Mouse (Mus musculus): ENCODE results near the gene Rab12.
A peak's percentile ranks its signal among the peaks of the same experiment; 100 is the strongest.

Rab12 gene

GRCm38 (mm10) chr17:66519554-66520553 is at the start of gene Rab12:
Rab12 (minus strand) TSS chr17:66519729.
- peak; percentile 84 for DNase-seq (ENCODE audit: low spot score)

GRCm38 (mm10) chr17:66564213-66564612 is 44.7 kb upstream of the Rab12 start:
- no peak for DNase-seq (ENCODE audit: low spot score)

DNA sequence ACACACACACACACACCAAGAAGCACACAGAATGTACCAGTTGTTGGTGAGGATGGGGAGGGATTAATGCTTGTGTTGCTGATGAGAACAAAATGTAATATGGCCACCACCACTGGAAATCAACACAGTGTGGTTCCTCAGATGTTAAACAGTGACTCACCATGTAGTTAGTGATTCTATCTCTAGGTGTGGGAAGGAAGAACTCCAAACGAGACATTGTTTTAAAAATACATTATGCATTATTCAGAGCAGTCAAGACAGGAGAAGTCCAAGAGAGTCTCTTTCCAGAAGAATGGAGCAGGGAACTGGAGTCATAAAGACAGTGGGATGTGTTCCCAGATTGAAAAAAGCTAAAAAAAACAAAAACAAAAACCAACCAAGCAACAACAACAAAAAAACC is 44.0 kb upstream of the Rab12 start:
- DNase-seq (ENCODE audit: low spot score) = no peak

GRCm38 (mm10) chr17:66561380-66561779 is 41.9 kb upstream of the Rab12 start:
- DNase-seq (ENCODE audit: low spot score) = no peak

DNA sequence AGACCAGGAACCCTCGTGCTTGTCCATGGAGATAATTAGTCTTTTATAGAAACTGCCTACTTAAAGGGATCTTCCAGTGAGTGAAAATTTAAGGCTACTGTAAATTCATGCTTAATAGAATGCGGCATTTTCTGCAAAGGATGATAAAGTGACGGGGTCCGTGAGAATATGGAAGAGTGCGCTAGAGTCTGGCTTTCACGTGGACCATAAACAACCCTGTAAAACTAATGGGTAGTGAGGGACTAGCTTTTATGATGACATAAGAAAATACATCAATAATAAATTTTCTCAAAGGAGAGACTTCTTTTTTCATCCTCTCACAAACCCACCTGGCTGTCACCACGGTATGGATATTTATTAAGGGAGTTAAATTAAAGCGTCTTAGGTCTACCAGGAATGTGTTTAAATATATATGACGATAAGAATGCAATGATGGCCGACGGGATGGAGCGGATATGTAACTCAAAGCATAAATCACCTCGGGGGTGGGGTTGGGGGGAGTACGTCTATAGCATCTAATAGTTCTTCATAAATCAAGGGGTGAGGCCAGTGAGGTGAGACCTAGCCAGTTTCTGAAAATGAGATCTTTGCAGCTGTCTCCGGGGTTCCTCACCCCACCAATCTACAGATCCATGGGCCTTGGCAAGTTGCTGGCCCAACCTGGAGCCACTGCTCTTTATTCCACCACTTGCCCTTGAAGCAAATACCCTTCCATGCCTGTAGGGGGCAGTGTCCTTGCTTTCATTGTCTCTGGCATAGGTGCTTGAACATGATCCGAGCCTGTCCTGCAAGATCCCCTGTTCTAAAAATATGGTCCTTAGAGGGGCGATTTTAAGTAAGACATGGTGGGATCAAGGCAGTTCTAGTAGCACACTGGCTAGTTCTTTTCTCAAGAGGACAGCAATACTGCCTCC is 39.1 kb upstream of the Rab12 start:
- DNase-seq (ENCODE audit: low spot score) = peak; percentile 43

DNA sequence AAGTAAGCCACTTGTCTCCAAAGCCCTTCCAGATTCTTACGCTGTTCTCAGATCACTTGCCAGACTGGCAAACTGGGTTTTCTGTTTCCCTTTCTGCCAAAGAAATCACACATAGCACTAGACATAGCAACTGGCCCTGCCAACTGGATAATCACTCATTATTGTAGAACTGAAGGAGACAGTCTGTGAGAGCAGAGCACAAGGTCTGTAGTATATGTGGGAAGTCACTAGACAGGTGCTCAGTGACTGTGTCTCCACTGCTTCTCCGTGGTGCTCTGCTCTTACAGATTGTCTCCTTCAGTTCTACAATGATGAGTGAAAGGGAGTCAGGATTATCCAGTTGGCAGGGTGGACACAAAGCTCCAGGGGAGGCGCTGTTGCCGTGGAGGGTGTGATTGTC is 33.2 kb upstream of the Rab12 start:
- no peak for DNase-seq (ENCODE audit: low spot score)

- peak; percentile 12 for DNase-seq (ENCODE audit: low spot score)
These were observed 31.0 kb upstream of the Rab12 start for GRCm38 (mm10) chr17:66550486-66550885.

DNA sequence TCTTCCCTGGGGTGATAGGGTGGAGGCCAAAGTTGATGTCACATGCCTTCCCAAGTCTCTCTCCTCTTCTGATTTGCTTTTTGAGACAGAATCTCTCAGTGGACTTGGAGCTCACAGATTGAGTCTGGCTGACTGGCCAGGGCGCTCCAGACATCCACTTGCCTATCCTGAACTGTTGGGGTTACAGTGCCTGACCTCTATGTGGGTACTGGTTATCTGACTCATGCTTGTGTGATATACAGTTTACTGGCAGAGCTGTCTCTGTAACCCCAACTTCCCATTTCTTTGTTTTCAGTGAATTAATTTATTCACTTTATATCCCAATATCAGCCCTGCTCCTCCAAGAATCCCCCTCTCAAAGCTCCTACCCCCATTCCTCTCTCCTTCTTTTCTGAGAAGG is 12.8 kb upstream of the Rab12 start:
- DNase-seq (ENCODE audit: low spot score) = no peak

DNA sequence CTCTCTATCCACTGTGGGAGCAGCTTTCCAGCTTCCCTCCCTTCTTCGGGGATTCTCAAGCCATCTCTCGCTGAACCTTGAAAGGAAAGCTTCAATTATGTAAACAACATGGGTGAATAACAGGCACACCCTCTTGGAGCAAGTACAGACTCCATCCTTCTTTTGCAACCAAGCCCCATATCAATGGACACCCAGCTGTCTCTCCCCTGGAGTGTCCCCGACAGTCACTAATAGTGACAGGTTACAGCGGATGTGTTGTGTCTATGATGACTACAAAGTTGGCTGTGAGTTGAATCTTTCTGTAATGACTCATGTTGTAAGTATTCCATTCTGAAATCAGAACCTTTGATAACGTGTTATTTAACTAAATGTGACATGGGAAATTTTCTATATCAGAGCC is 3.9 kb upstream of the Rab12 start:
- DNase-seq (ENCODE audit: low spot score) = no peak

DNA sequence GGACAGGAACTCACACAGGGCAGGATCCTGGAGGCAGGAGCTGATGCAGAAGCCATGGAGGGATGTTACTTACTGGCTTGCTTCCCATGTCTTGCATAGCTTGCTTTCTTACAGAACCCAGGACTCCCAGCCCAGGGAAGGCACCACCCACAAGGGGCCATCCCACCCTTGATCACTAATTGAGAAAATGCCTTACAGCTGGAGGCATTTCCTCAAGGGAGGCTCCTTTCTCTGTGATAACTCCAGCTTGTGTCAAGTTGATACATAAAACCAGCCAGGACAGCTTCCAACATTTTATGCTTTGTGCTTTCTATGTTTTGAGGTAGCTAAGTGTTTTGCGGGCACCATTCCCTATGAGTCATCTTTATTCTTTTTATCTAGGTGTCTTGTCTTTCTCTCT is 3.1 kb upstream of the Rab12 start:
- peak; percentile 41 for DNase-seq (ENCODE audit: low spot score)

- DNase-seq (ENCODE audit: low spot score) = peak; percentile 46
These were observed 514 bp downstream of the Rab12 start for GRCm38 (mm10) chr17:66518877-66519553.

DNA sequence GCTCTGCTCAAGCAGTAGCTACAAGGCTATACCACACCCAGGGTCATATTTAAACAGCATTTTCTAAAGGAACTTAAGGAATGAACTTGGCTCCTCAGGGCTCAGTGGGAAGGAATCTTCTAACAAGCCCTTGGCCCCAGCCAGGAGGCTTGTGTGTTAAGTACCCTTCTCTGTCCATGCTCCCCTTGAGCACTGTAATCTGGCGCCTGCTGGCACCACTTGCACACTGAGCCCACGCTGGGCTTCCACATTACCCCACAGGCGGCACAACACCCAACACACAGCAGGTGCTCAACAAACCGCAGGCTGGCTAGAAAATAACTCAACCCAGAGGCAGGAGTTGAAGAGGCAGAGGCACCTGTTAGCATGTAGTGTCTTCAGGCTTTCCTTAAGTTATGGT is 2.6 kb downstream of the Rab12 start:
- DNase-seq (ENCODE audit: low spot score) = no peak

- no peak for DNase-seq (ENCODE audit: low spot score)
These were observed 5.1 kb downstream of the Rab12 start for GRCm38 (mm10) chr17:66514288-66514995.

DNA sequence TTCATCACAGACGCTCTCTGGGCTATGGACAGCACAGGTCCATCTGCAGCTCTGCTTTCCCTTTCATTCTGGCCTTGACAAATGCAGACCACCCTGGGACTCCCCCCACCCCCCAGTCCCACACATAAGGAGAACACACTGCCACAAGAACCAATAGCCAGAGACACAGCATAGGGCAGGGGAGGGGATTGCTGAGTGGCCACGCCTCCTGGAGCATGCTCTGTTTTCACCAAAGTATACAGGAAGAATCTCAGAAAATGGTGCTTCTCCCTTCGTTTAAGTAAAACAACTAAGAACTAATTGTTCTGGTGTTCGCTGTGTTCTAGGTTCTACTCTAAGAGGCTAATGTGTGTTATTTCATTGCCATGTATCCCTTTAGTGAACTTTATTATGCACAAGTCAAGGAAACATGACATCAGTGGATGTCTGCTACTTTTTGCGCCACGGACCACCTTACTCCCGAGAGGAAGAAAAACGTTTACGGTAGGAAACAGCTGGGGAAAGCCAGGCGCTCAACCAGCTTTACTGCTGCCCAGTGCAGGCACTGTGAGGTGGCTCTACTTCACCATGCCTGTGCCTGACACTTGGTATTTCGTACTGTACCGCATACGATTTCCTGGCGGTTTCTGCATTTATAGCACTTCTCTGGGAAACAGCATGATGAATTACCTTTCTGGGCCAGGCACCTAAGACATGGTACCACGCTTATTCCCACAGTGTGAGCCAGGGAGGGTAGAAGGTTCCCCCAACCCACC is 7.2 kb downstream of the Rab12 start:
- DNase-seq (ENCODE audit: low spot score) = no peak

DNA sequence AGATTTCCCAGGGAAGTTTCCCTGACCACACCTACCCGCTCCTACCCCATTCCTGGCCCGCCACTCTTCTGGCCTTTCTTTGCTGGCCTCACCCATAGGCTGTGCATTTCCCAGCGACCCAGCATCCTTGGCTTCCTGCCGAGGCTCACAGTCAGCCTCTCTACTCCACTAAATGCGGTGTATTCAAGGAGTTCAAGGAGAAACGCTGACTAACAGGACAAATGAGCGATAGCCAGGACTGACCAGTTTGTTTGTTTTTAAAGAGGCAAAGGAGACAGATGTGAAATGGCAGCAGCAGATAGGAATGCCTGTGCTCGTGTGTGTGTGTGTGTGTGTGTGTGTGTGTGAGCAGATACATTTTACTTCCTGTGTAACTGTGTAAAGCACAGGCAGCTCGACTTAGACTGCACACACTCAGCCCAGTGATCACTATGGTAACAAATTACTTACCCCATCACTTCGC is 9.3 kb downstream of the Rab12 start:
- peak; percentile 41 for DNase-seq (ENCODE audit: low spot score)

GRCm38 (mm10) chr17:66507049-66507954 is 12.2 kb downstream of the Rab12 start:
- DNase-seq (ENCODE audit: low spot score) = no peak

DNA sequence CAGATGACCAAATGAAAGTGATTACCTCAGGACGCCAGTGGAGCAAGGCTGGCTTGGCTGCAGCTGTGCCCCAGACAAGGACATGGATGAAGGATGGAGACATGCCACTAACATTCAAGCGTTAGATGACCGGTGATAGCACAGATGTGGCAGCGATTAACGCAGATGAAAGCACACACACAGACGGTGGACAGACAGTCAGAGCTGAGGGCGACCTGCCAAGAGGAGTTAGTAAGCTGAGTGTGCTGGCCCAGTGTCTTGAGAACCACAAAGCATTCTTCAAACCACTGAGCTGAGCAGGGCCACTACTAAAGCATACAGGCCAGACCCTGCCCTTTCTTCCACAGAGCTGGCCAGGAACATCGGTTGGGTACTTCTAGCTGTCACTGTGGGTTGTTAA is 14.6 kb downstream of the Rab12 start:
- DNase-seq (ENCODE audit: low spot score) = no peak

- no peak for DNase-seq (ENCODE audit: low spot score)
These were observed 15.3 kb downstream of the Rab12 start for GRCm38 (mm10) chr17:66504248-66504647.

DNA sequence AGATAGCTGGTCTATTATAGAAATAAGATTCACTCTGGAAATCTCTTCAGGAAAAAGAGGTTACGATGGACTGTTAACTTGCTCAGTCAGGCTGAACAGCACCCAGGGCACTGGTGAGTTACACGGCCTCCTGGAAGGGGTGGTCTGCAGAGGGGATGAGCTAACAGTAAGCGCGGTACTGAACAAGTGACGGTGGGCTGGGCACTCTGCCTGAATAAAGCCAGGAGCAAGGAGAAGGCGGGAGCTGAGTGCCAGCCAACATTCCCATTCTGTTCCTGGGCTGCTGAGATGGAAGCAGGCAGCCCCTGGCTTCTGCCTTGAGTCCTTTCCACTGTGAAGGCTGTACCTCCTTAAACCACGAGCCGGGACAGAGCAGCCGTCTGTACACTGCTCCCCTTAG is 16.1 kb downstream of the Rab12 start:
- DNase-seq (ENCODE audit: low spot score) = no peak

DNA sequence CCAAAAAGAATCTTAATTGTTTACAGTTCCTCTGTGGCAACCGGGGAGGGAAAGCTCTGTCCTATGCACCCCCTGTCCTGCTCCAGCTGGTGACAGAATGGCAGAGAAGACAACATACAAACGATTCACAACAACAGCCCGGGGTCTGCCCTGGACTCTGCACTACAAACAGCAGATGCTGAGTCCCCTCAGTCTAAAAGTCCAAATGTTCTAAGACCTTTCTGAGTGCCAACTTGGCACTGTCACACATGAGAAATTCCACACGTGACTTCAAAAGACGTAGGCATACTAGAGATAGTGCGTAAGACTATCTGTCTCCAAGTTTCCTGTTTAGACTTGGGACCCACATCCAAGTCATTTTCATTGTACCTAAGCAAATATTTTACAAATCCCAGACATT is 16.7 kb downstream of the Rab12 start:
- no peak for DNase-seq (ENCODE audit: low spot score)
